Mouse (Mus musculus) MEL (cell line): ENCODE measurements around the gene Smg5. TPM values are rescaled to one million over a fixed set of nuclear protein-coding genes. Genes with fewer than 3 reads are reported as not detected.

Source experiments
- DNase-seq: peaks from one replicate; pipeline ENCODE4 v3.0.0; 2011; ENCODE audit warnings: low read depth, low spot score
- H3K27ac ChIP-seq: 2 replicates; pipeline ENCODE4 v1.5.1; 2012; ENCODE audit warnings: low read depth, mild to moderate bottlenecking, control low read depth, low read length, moderate library complexity; ENCODE audit not compliant: control insufficient read depth
- H3K27me3 ChIP-seq, 2 experiments: fragments of 150-350 bp in 1 of 2; sonication (generic) in 1 of 2; 2 replicates each; pipeline ENCODE4 v1.6.1; 2012; ENCODE audit warnings: low read length in 2 of 2, mild to moderate bottlenecking in 2 of 2, improper control_type of control experiment in 1 of 2, moderate library complexity in 1 of 2; ENCODE audit not compliant: insufficient read depth in 2 of 2, control insufficient read depth in 1 of 2
- H3K36me3 ChIP-seq, 2 experiments: 2 replicates each; pipeline ENCODE4 v1.6.1; 2012 to 2014; ENCODE audit warnings: low read length in 2 of 2, improper control_type of control experiment in 1 of 2, inconsistent platforms in 1 of 2, mild to moderate bottlenecking in 1 of 2; ENCODE audit not compliant: insufficient read depth in 2 of 2, control insufficient read depth in 1 of 2
- H3K4me1 ChIP-seq, 2 experiments: fragments of 150-350 bp in 1 of 2; sonication (generic) in 1 of 2; 2 replicates each; pipeline ENCODE4 v1.6.1; 2012; ENCODE audit warnings: low read length in 2 of 2, improper control_type of control experiment in 1 of 2, mild to moderate bottlenecking in 1 of 2; ENCODE audit not compliant: insufficient read depth in 2 of 2, control insufficient read depth in 1 of 2
- H3K4me3 ChIP-seq, 2 experiments: fragments of 150-350 bp in 1 of 2; sonication (generic) in 1 of 2; 2 replicates each; pipeline ENCODE4 v1.5.1; 2012; ENCODE audit warnings: low read depth in 2 of 2, low read length in 2 of 2, mild to moderate bottlenecking in 2 of 2, moderate library complexity in 2 of 2, control low read depth in 1 of 2, improper control_type of control experiment in 1 of 2; ENCODE audit not compliant: control insufficient read depth in 1 of 2, insufficient read depth in 1 of 2
- H3K79me2 ChIP-seq: 2 replicates; pipeline ENCODE4 v1.6.1; 2012; ENCODE audit warnings: mild to moderate bottlenecking, low read length, moderate library complexity; ENCODE audit not compliant: control insufficient read depth, poor library complexity, insufficient read depth
- H3K9ac ChIP-seq: 2 replicates; pipeline ENCODE4 v1.6.1; 2012; ENCODE audit warnings: low read depth, mild to moderate bottlenecking, control low read depth, low read length, moderate library complexity; ENCODE audit not compliant: control insufficient read depth, poor library complexity, severe bottlenecking
- H3K9me3 ChIP-seq: fragments of 150-350 bp; sonication (generic); replicated peaks from 2 replicates; pipeline ENCODE4 v1.6.1; 2012; ENCODE audit warnings: mild to moderate bottlenecking, low read length, improper control_type of control experiment, moderate library complexity; ENCODE audit not compliant: insufficient read depth
- CHD1 ChIP-seq: IDR thresholded peaks from 2 replicates; pipeline ENCODE4 v1.6.1; 2012; ENCODE audit warnings: low read depth, mild to moderate bottlenecking, inconsistent platforms, low read length, improper control_type of control experiment
- CHD2 ChIP-seq: IDR thresholded peaks from 2 replicates; pipeline ENCODE4 v1.6.1; 2011; ENCODE audit warnings: low read length, improper control_type of control experiment
- E2F4 ChIP-seq: IDR thresholded peaks from 2 replicates; pipeline ENCODE4 v1.6.1; 2011; ENCODE audit warnings: low read depth, low read length, improper control_type of control experiment, borderline replicate concordance
- ELF1 ChIP-seq: IDR thresholded peaks from 2 replicates; pipeline ENCODE4 v1.6.1; 2014; ENCODE audit warnings: low read depth, mild to moderate bottlenecking, inconsistent platforms, low read length, improper control_type of control experiment, moderate library complexity
- EP300 ChIP-seq, 2 experiments: IDR thresholded peaks; 2 replicates each; pipeline ENCODE4 v1.6.1; 2011; ENCODE audit warnings: improper control_type of control experiment in 2 of 2, low read length in 2 of 2, low read depth in 1 of 2, mild to moderate bottlenecking in 1 of 2
- HCFC1 ChIP-seq: IDR thresholded peaks from 2 replicates; pipeline ENCODE4 v1.6.1; 2012; ENCODE audit warnings: low read depth, mild to moderate bottlenecking, inconsistent platforms, low read length, improper control_type of control experiment, moderate library complexity
- MAX ChIP-seq: IDR thresholded peaks from 2 replicates; pipeline ENCODE4 v1.6.1; 2011; ENCODE audit warnings: low read length, improper control_type of control experiment
- MXI1 ChIP-seq: IDR thresholded peaks from 2 replicates; pipeline ENCODE4 v1.6.1; 2011; ENCODE audit warnings: mild to moderate bottlenecking, low read depth, low read length, improper control_type of control experiment
- MYC ChIP-seq: IDR thresholded peaks from 2 replicates; pipeline ENCODE4 v1.6.1; 2011; ENCODE audit warnings: low read depth, mild to moderate bottlenecking, low read length, improper control_type of control experiment, moderate library complexity
- NELFE ChIP-seq: IDR thresholded peaks from 2 replicates; pipeline ENCODE4 v1.6.1; 2011; ENCODE audit warnings: low read depth, low read length, improper control_type of control experiment
- POLR2A ChIP-seq, 2 experiments: IDR thresholded peaks; 2 replicates each; pipeline ENCODE4 v1.6.1; 2011 to 2012; ENCODE audit warnings: low read length in 2 of 2, mild to moderate bottlenecking in 2 of 2, control low read depth in 1 of 2, improper control_type of control experiment in 1 of 2, low read depth in 1 of 2, moderate library complexity in 1 of 2; ENCODE audit not compliant: control insufficient read depth in 1 of 2, insufficient read depth in 1 of 2, poor library complexity in 1 of 2
- POLR2AphosphoS2 ChIP-seq: IDR thresholded peaks from 2 replicates; pipeline ENCODE4 v1.6.1; 2011; ENCODE audit warnings: low read length, improper control_type of control experiment
- POLR2AphosphoS5 ChIP-seq: IDR thresholded peaks from 2 replicates; pipeline ENCODE4 v1.6.1; 2012; ENCODE audit warnings: low read depth, borderline replicate concordance, mild to moderate bottlenecking, inconsistent platforms, low read length, moderate library complexity, mixed read lengths
- RAD21 ChIP-seq: IDR thresholded peaks from 2 replicates; pipeline ENCODE4 v1.6.1; 2011; ENCODE audit warnings: mild to moderate bottlenecking, low read depth, low read length, improper control_type of control experiment
- RCOR1 ChIP-seq: IDR thresholded peaks from 2 replicates; pipeline ENCODE4 v1.6.1; 2012; ENCODE audit warnings: low read depth, mild to moderate bottlenecking, inconsistent platforms, low read length, improper control_type of control experiment
- SIN3A ChIP-seq: IDR thresholded peaks from 2 replicates; pipeline ENCODE4 v1.6.1; 2012; ENCODE audit warnings: low read length, improper control_type of control experiment, inconsistent platforms
- TBP ChIP-seq: IDR thresholded peaks from 2 replicates; pipeline ENCODE4 v1.8.0; 2011; ENCODE audit warnings: low read depth, low read length, improper control_type of control experiment
- TCF12 ChIP-seq: IDR thresholded peaks from 2 replicates; pipeline ENCODE4 v1.6.1; 2014; ENCODE audit warnings: low read depth, mild to moderate bottlenecking, inconsistent platforms, low read length, improper control_type of control experiment, moderate library complexity
- UBTF ChIP-seq: IDR thresholded peaks from 2 replicates; pipeline ENCODE4 v1.6.1; 2012; ENCODE audit warnings: low read depth, mild to moderate bottlenecking, inconsistent platforms, low read length, improper control_type of control experiment, moderate library complexity, borderline replicate concordance; ENCODE audit not compliant: insufficient read depth
- USF1 ChIP-seq: IDR thresholded peaks from 2 replicates; pipeline ENCODE4 v1.6.1; 2014; ENCODE audit warnings: low read depth, mild to moderate bottlenecking, inconsistent platforms, low read length, improper control_type of control experiment, moderate library complexity
- USF2 ChIP-seq, 2 experiments: IDR thresholded peaks; 2 replicates each; pipeline ENCODE4 v1.6.1; 2011 to 2012; ENCODE audit warnings: improper control_type of control experiment in 2 of 2, low read length in 2 of 2, borderline replicate concordance in 1 of 2, inconsistent platforms in 1 of 2, low read depth in 1 of 2, mild to moderate bottlenecking in 1 of 2; ENCODE audit not compliant: insufficient read depth in 1 of 2
- ZMIZ1 ChIP-seq: IDR thresholded peaks from 2 replicates; pipeline ENCODE4 v1.6.1; 2012; ENCODE audit warnings: low read depth, mild to moderate bottlenecking, inconsistent platforms, low read length, improper control_type of control experiment, moderate library complexity
- polyA plus RNA-seq, 2 experiments: library from polyadenylated mRNA; stranded (reverse) in 1 of 2; unstranded in 1 of 2; fragments of >175 nt in 1 of 2; fragments of >200 nt in 1 of 2; gene quantifications; 2 replicates each; pipeline versions ENCODE4 v1.2.1 to v1.2.4; 2012; ENCODE audit warnings: low replicate concordance in 2 of 2, low read depth in 1 of 2; ENCODE audit not compliant: insufficient read length in 2 of 2, insufficient read depth in 1 of 2, missing spikeins in 1 of 2
- total RNA-seq: library from RNA; depleted of rRNA; stranded (reverse); fragments of 300-350 nt; gene quantifications from 2 replicates; pipeline ENCODE4 v1.2.3, GENCODE M21; 2012; rRNA removed

Smg5 gene
- total RNA-seq (87.3 and 97.9 TPM in 2 replicates), polyA plus RNA-seq (100 to 1,000 TPM; 123 to 148 TPM)

GRCm38 (mm10) chr3:88336058-88337013 is at the start of gene Smg5, which contains the start of gene Tmem79:
TSS of gene Smg5 (plus strand) at chr3:88336260.
TSS of gene Tmem79 (minus strand) at chr3:88336148.
- Histone ChIP-seq H3K4me3 (peak within 1 kb of the TSS; percentile 70 to 81), H3K4me1 (peaks cover 3 to 27% of the 10 kb centered on the region in 2 experiments; a peak in 3 of 4 replicates), H3K27ac (peak within 1 kb of the TSS; percentile 93), H3K27me3 (no peaks in the 10 kb centered on the region), H3K36me3 (peaks cover 0 to 28% of the 10 kb centered on the region in 2 experiments; a peak in 2 of 4 replicates), H3K9ac (peak within 1 kb of the TSS; percentile 89), H3K9me3 (no peaks in the 10 kb centered on the region), H3K79me2 (peaks cover 33% of the 10 kb centered on the region)
- TF ChIP-seq HCFC1 (peak; percentile 88), RAD21 (no peak), MXI1 (peak; percentile 96), CHD2 (peak; percentile 98), ZMIZ1 (peak; percentile 99), MAX (peak; percentile 2; the same call in 1 of the 2 replicates), UBTF (no peak), RCOR1 (0 out of 2 replicates have a peak, but pooled peaks have one; percentile 6), NELFE (peak; percentile 100), MYC (no peak; the same call in 1 of the 2 replicates), POLR2A (IDR thresholded peaks at IDR 0.05; ENCODE audit: control insufficient read depth in 1 of 2, insufficient read depth in 1 of 2, low read depth in 1 of 2, low read length in 2 of 2, poor library complexity in 1 of 2) (peak; percentile 100), TCF12 (peak; percentile 84), POLR2AphosphoS2 (peak; percentile 100), USF1 (0 out of 2 replicates have a peak, but pooled peaks have one; percentile 15), TBP (peak; percentile 96), POLR2AphosphoS5 (peak; percentile 96), USF2 (IDR thresholded peaks at IDR 0.05; ENCODE audit: borderline replicate concordance in 1 of 2, insufficient read depth in 1 of 2, low read depth in 1 of 2, low read length in 2 of 2) (no peak), E2F4 (no peak), SIN3A (peak; percentile 92), EP300 (IDR thresholded peaks at IDR 0.05; ENCODE audit: low read depth in 1 of 2, low read length in 2 of 2) (peak in 1 of 2 experiments; percentile 20; a peak in 1 of 4 replicates), ELF1 (peak; percentile 74), CHD1 (0 out of 2 replicates have a peak, but pooled peaks have one; percentile 46)
- DNase-seq, result peak; percentile 99
